Mouse (Mus musculus): ENCODE measurements around the gene Dync2li1. TPM values are rescaled to one million over a fixed set of nuclear protein-coding genes. Genes with fewer than 3 reads are reported as not detected.

Dync2li1 gene
- polyA plus RNA-seq, 1 experiment from 2014 or later = 33.3 TPM

- Histone ChIP-seq H3K36me3 (peaks cover 3% of the 10 kb centered on the region; the same call in 1 of the 2 replicates), H3K9me3 (no peaks in the 10 kb centered on the region), H3K27ac (replicated peaks) (peak overlapping the region; percentile 11; the same call in 1 of the 2 replicates), H3K27me3 (no peaks in the 10 kb centered on the region), H3K4me1 (peaks cover 15% of the 10 kb centered on the region; the same call in 1 of the 2 replicates), H3K9ac (replicated peaks) (no peak overlapping the region), H3K4me3 (no peak overlapping the region), H3K4me2 (replicated peaks) (no peak overlapping the region)
- 84% methylated on average over 5 of the region's 5 CpGs for WGBS
- no peak for ATAC-seq (ENCODE audit: low FRiP score, low read depth)
Measured at GRCm38 (mm10) chr17:84656205-84656604, 29.9 kb downstream of the Dync2li1 start.

DNA sequence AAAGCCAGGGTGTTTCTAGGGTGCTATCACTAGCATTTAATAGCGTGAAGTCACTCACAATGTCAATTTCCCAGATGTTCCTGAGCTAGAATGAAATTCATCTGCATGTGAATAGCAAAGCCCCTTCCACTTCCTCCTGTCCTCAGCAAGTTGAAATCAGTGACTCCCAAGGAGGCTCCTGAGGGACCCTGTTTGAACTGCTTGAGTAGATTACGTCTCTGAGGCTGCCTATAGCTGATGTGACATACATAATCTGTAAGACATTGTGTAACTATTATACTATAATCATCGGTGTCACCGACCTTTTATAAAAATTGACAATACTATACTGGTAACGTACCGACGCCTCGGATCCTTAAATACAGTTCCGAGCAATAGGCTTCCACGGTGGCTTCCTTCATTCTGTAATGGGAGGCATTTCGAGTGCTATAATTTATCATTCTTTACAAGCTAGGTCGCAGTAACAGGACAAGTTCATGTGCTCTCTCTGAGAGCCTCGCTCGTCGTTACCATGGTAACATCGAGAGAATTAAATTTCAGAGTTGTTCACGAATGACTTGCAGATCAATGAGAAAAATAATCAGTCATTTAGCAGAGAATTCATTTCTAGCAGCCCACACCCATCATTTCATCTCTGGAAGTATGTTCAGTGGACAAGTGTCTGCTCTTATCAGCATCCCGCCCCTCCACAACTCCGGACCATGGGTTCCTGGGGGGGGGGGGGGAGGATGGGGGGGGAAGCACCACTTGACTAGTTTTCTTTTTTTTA is 30.5 kb downstream of the Dync2li1 start:
- Histone ChIP-seq H3K4me1 (peaks cover 15% of the 10 kb centered on the region; the same call in 1 of the 2 replicates), H3K9ac (replicated peaks) (no peak overlapping the region), H3K4me3 (no peak overlapping the region), H3K27me3 (no peaks in the 10 kb centered on the region), H3K36me3 (peaks cover 3% of the 10 kb centered on the region; the same call in 1 of the 2 replicates), H3K9me3 (no peaks in the 10 kb centered on the region), H3K27ac (replicated peaks) (peak overlapping the region; percentile 11; the same call in 1 of the 2 replicates), H3K4me2 (replicated peaks) (no peak overlapping the region)
- WGBS = 67% methylated on average over 19 of the region's 19 CpGs
- ATAC-seq (ENCODE audit: low FRiP score, low read depth) = no peak

DNA sequence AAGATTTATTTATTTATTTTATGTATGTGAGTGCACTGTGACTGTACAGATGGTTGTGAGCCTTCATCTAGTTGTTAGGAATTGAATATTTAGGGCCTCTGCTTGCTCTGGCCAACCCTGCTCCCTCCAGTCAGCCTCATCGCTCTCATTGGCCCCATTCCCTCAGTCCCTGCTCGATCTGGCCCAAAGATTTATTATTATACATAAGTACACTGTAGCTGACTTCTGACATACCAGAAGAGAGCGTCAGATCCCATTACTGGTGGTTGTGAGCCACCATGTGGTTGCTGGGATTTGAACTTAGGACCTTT is 31.1 kb downstream of the Dync2li1 start:
- Histone ChIP-seq H3K9me3 (no peaks in the 10 kb centered on the region), H3K4me1 (peaks cover 15% of the 10 kb centered on the region; the same call in 1 of the 2 replicates), H3K27ac (replicated peaks) (no peak overlapping the region), H3K36me3 (peaks cover 3% of the 10 kb centered on the region; the same call in 1 of the 2 replicates), H3K9ac (replicated peaks) (no peak overlapping the region), H3K4me2 (replicated peaks) (no peak overlapping the region), H3K27me3 (no peaks in the 10 kb centered on the region), H3K4me3 (no peak overlapping the region)
- 85% methylated on average over 3 of the region's 3 CpGs for WGBS
- ATAC-seq (ENCODE audit: low FRiP score, low read depth) = no peak

- Histone ChIP-seq H3K27ac (replicated peaks) (no peak overlapping the region), H3K9ac (replicated peaks) (no peak overlapping the region), H3K36me3 (peaks cover 3% of the 10 kb centered on the region; the same call in 1 of the 2 replicates), H3K27me3 (no peaks in the 10 kb centered on the region), H3K4me1 (peaks cover 15% of the 10 kb centered on the region; the same call in 1 of the 2 replicates), H3K4me3 (no peak overlapping the region), H3K9me3 (no peaks in the 10 kb centered on the region), H3K4me2 (replicated peaks) (no peak overlapping the region)
- 80% methylated on average over 7 of the region's 7 CpGs for WGBS
- no peak for ATAC-seq (ENCODE audit: low FRiP score, low read depth)
Measured at GRCm38 (mm10) chr17:84657782-84658181, 31.5 kb downstream of the Dync2li1 start.

DNA sequence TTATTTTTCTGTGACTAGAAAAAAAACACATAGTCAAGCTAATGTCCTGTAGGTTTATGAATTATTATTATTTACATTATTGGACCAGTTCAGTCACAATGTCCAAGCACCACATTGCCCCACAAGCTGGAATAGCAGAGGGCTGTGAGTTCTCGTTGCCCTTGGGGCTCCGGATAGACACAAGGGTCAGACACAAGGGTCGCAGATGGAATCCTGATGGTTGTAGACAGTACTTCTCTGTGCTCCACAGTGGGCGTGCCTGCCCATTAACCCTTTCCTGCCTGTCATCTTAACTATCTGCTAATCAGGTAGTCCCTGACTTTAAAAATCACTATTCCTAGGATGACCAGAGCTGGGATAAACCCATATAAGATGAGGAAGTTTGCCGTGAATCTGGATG is 31.9 kb downstream of the Dync2li1 start:
- no peak overlapping the region for H3K9ac ChIP-seq (replicated peaks)
- whole genome bisulfite sequencing = 60% methylated on average over 5 of the region's 5 CpGs
- H3K36me3 ChIP-seq = peaks cover 3% of the 10 kb centered on the region; the same call in 1 of the 2 replicates
- no peak overlapping the region for H3K4me3 ChIP-seq
- H3K27ac ChIP-seq (replicated peaks) = no peak overlapping the region
- H3K4me2 ChIP-seq (replicated peaks) = no peak overlapping the region
- ATAC-seq (ENCODE audit: low FRiP score, low read depth) = no peak
- H3K9me3 ChIP-seq = no peaks in the 10 kb centered on the region
- peaks cover 15% of the 10 kb centered on the region; the same call in 1 of the 2 replicates for H3K4me1 ChIP-seq
- H3K27me3 ChIP-seq = no peaks in the 10 kb centered on the region

DNA sequence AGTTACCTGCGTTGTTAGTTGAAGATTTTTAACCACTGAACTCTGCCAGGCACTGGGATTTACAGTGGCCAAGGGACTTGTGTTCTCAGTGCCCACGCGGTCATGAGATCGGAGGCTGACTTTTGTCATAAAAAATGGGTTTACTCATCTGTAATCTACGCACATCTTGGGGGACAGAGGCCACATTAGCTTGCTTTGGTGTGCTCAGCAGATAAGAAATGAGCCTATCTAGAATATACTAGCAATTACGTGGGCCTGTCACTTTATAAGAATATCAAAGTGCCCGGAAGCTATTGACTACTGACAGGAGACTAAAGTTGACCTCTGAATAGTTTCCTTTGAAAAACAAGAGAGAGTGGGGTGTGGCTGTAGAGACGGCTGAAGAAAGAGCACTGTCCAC is 32.7 kb downstream of the Dync2li1 start:
- H3K36me3 ChIP-seq = no peaks in the 10 kb centered on the region
- H3K9me3 ChIP-seq = no peaks in the 10 kb centered on the region
- no peak overlapping the region for H3K4me3 ChIP-seq
- H3K4me2 ChIP-seq (replicated peaks) = no peak overlapping the region
- 77% methylated on average over 8 of the region's 8 CpGs for WGBS
- no peak for ATAC-seq (ENCODE audit: low FRiP score, low read depth)
- no peak overlapping the region for H3K9ac ChIP-seq (replicated peaks)
- peaks cover 15% of the 10 kb centered on the region; the same call in 1 of the 2 replicates for H3K4me1 ChIP-seq
- H3K27ac ChIP-seq (replicated peaks) = no peak overlapping the region
- H3K27me3 ChIP-seq = no peaks in the 10 kb centered on the region

- Histone ChIP-seq H3K4me1 (no peaks in the 10 kb centered on the region; the same call in 1 of the 2 replicates), H3K27me3 (no peaks in the 10 kb centered on the region), H3K4me3 (no peak overlapping the region), H3K9me3 (no peaks in the 10 kb centered on the region), H3K4me2 (replicated peaks) (no peak overlapping the region), H3K36me3 (no peaks in the 10 kb centered on the region), H3K9ac (replicated peaks) (no peak overlapping the region), H3K27ac (replicated peaks) (no peak overlapping the region)
- no peak for ATAC-seq (ENCODE audit: low FRiP score, low read depth)
- 66% methylated on average over 10 of the region's 10 CpGs for WGBS
Measured at GRCm38 (mm10) chr17:84665053-84665452, 38.8 kb downstream of the Dync2li1 start.

DNA sequence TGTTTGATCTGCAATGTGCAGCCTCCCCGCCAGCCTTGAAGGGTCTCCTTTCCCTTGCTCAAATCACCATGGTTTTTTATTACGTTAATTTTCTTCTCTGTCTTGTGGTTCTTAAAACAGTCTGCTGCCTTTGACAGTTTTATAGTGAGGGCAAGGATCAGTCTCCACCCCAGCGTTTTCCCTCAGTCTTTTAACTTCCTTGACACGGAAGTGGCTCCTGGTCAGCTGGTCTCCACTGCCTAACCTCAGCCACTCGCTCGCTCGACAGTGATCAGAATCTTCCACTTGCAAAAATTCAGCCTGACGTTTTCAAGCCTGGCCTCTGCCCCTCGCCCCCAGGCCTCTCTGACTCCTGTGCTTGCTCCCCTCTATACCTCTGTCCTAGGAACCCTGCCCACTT is 39.4 kb downstream of the Dync2li1 start:
- H3K4me3 ChIP-seq = no peak overlapping the region
- ATAC-seq (ENCODE audit: low FRiP score, low read depth) = no peak
- H3K4me1 ChIP-seq = no peaks in the 10 kb centered on the region; the same call in 1 of the 2 replicates
- H3K27ac ChIP-seq (replicated peaks) = no peak overlapping the region
- H3K9me3 ChIP-seq = no peaks in the 10 kb centered on the region
- H3K9ac ChIP-seq (replicated peaks) = no peak overlapping the region
- no peaks in the 10 kb centered on the region for H3K27me3 ChIP-seq
- 57% methylated on average over 9 of the region's 9 CpGs for WGBS
- H3K36me3 ChIP-seq = no peaks in the 10 kb centered on the region
- no peak overlapping the region for H3K4me2 ChIP-seq (replicated peaks)

DNA sequence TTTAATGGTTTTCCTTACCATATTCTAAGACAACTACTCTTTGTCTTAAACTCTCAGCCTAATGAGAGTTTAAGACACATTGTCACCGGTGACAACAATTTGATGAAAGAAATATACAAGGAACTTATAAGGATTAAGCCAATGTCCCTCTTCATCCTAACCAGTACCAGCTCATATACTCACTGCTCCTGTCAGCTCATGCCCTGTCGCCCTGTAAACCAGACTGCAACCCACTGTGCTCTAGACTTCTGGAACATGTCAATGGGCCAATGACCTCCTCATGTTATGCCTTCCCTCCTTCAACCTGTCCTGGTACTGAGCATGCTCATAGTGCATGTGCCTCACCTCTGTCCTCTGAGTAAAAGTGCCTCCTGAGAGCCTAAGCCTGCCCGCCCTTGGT is 41.6 kb downstream of the Dync2li1 start:
- Histone ChIP-seq H3K4me1 (no peaks in the 10 kb centered on the region; the same call in 1 of the 2 replicates), H3K27ac (replicated peaks) (no peak overlapping the region), H3K4me2 (replicated peaks) (no peak overlapping the region), H3K4me3 (no peak overlapping the region), H3K9ac (replicated peaks) (no peak overlapping the region), H3K9me3 (no peaks in the 10 kb centered on the region), H3K36me3 (no peaks in the 10 kb centered on the region), H3K27me3 (peaks cover 3% of the 10 kb centered on the region; the same call in 1 of the 2 replicates)
- no peak for ATAC-seq (ENCODE audit: low FRiP score, low read depth)
- 90% methylated on average over 3 of the region's 3 CpGs for WGBS

DNA sequence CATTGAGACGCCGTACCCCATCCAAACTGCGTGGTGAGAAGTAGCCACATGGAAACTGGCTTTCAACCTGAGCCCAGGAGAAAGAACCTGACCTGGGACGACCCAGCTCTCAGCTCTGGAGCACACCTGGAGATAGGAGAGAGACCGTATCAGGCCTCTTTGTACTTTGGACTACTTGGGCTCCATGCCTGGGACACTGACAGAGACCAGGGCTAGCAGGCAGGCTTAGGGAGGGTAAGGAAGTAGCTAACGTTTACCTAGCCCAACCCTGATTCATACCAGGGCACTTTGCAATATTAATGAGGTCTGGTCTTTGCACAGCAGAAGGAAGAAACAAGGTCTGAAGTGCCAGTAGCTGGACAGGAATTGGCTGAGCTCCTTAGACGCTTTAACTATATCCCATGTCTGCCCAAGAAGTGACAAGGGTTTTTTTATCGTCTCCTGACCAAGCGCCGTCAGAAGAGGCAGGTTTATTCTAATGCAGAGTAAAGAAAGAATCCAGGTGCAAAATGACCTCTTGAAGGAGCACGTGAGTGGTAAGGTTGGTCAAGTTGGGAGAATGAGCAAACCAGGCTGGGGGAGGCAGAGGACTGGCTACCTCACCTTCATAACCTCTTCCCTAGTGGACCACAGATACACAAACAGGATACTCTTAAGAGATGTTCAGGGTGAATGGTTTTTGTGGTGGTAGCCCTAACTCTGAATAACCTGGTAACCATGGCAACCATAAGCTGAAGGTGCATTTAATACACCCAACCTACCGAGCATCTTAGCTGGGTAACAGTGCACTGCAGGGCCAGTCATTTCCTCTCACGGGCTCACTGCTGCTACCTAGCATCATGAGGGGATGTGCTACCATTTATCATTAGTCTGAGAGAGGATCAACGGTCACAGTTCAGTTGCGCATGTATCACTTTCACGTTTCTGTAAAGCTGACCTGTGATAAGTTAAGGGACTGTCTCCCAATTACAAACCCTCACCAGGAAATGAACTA is 46.4 kb downstream of the Dync2li1 start:
- no peak overlapping the region for H3K4me3 ChIP-seq
- no peak for ATAC-seq (ENCODE audit: low FRiP score, low read depth)
- peaks cover 30% of the 10 kb centered on the region for H3K27me3 ChIP-seq
- no peak overlapping the region for H3K9ac ChIP-seq (replicated peaks)
- no peaks in the 10 kb centered on the region for H3K36me3 ChIP-seq
- H3K4me2 ChIP-seq (replicated peaks) = no peak overlapping the region
- H3K9me3 ChIP-seq = no peaks in the 10 kb centered on the region
- H3K4me1 ChIP-seq = peaks cover 9% of the 10 kb centered on the region
- WGBS = 76% methylated on average over 16 of the region's 16 CpGs
- H3K27ac ChIP-seq (replicated peaks) = no peak overlapping the region

DNA sequence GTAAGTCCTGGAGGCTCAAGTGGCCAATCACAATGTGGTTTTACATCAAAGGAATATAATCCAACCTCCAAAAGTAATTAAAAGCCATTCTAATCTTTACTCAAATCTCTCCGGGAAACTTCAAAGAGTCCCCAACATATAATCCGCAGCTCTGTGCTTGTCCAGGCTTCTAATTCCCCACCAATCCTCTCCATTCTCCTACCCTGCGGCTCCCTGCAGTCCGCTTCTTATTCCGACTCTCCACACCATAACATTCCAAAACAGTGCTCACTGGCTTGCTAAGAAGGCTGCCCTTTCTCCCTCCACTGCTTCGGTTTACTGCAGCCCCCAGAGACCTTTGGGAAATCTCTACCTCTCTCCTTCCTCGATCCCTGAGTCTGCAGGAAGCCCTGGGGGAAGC is 47.8 kb downstream of the Dync2li1 start:
- H3K9ac ChIP-seq (replicated peaks) = no peak overlapping the region
- 5% methylated on average over 7 of the region's 7 CpGs for WGBS

DNA sequence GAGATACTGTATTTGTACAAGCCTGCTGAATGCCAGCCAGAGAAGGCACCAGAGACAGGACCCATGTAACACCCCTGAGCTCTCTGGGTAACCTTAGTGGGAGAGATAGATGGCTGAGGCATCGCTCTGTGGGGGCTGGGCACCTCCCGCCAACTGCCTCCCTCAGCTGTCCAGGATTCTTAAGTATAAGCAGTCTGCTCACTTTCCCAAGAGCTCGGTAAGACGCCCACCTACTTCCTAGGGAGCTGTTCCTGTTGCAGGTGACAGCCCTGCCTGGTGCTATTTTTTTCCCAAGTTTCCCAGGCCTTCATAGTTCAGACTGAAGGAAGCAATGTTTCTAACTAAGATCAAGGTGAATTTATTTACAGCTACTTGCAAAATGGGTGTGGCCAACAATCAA is 48.9 kb downstream of the Dync2li1 start:
- ATAC-seq (ENCODE audit: low FRiP score, low read depth) = no peak
- Histone ChIP-seq H3K9me3 (no peaks in the 10 kb centered on the region), H3K4me1 (peaks cover 9% of the 10 kb centered on the region), H3K4me3 (no peak overlapping the region), H3K36me3 (no peaks in the 10 kb centered on the region), H3K9ac (replicated peaks) (no peak overlapping the region), H3K4me2 (replicated peaks) (no peak overlapping the region), H3K27me3 (peaks cover 30% of the 10 kb centered on the region), H3K27ac (replicated peaks) (no peak overlapping the region)
- 59% methylated on average over 4 of the region's 4 CpGs for WGBS

More for the DNA sequence above, 47.8 kb downstream of the Dync2li1 start:
- H3K27ac ChIP-seq (replicated peaks) = no peak overlapping the region
- H3K9me3 ChIP-seq = no peaks in the 10 kb centered on the region
- H3K4me2 ChIP-seq (replicated peaks) = no peak overlapping the region
- no peaks in the 10 kb centered on the region for H3K36me3 ChIP-seq
- H3K4me3 ChIP-seq = no peak overlapping the region
- ATAC-seq (ENCODE audit: low FRiP score, low read depth) = no peak
- peaks cover 9% of the 10 kb centered on the region for H3K4me1 ChIP-seq
- H3K27me3 ChIP-seq = peaks cover 30% of the 10 kb centered on the region
